Mouse (Mus musculus) retina, embryonic 14.5 days (tissue): ENCODE measurements around the gene R3hcc1l.

Experiments used
- DNase-seq: peaks from one replicate; pipeline ENCODE4 v3.0.0-alpha.2; 2015; ENCODE audit warnings: low spot score

Gene R3hcc1l

DNA sequence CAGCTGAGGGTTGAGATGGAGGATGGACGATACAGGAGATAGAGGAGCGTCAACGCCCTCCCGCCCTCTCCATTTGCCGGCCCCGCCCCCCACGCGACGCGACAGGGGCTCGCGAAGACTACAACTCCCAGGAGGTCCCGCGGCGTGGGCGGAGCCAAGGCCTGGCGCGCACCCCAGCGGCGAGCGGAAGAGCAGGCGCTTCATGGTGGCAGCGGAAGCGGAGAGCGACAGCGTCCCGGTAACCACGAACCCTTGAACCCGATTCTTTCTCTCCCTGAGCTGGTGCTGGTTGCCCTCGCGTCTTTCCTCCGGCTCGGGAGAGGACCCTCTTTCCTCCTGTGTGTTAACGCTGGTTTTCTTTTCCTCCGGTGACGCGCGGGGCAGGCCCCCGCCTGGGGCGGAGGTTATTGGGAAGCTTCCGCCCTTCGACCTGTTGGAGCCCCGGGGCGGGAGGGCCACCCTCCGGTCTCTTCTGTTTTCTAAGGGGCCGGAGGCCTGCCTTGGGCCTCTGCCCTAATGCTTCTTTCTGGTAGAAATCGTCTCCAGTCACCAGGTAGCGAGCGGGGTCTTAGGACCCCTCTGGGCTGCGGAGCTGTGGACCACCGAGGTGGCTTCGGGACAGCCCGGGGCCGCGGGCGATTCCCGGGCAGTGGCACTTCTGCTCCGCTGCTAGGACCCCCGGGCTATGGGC is at the start of gene R3hcc1l:
R3hcc1l (plus strand) TSS at position 140 of the 691 bp plus-strand sequence.
- peak; percentile 95 for DNase-seq

DNA sequence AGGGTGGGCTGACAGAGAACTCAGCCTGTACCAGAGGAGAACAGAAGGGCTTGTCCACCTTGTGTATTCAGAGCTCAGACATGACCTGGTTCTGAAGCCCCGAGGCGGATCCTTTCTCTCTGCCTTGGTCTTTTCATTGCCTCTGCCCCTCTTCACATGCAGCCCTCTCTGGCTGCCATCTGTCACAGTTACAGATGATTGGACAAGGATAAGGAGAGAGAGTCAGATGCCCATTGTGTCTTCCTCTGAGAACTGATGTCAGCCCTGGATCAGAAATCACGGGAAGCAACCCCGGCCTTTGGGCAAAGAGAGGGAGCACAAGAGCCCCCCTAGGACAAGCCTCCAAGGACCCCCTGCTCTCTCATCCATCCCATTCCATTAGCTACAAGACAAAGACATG is 47.0 kb upstream of the R3hcc1l start:
- DNase-seq = peak; percentile 40

DNA sequence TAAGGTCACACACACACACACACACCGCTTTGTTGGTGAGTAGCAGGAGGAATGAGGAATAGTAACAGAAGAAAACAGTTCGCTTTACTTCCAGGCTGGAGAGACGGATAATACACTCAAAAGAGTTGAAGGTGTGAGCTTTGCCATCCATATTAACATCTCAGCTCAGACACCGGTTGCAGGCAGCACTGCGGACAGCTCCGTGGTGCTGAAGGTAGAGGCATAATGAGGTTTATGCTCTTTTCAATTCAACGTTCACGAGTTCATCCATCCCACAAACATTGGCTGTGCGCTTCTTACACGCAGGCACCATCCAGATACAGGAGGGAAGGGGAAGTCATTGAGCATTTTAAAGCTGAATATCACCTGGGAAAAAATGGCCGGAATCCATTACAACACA is 45.7 kb upstream of the R3hcc1l start:
- peak; percentile 62 for DNase-seq

DNA sequence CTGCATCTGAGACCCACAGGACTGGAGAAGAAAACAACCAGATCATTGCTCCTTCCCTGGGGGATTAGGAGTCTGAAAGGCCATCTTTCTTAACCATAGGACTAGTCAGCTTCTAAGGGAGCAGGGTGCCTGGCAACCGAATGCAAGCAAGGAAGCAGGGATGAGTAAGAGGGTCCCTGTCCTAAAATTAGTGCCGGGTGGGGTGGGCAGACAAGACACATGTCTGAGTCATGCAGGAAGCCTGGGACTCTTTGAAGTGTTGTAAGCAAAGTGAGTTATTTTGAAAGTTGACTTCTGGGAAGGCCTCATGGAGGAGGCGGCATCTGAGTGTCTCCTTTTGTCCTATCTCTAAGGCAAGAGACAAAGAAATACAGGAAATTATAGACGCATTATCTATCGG is 40.8 kb upstream of the R3hcc1l start:
- no peak for DNase-seq

DNA sequence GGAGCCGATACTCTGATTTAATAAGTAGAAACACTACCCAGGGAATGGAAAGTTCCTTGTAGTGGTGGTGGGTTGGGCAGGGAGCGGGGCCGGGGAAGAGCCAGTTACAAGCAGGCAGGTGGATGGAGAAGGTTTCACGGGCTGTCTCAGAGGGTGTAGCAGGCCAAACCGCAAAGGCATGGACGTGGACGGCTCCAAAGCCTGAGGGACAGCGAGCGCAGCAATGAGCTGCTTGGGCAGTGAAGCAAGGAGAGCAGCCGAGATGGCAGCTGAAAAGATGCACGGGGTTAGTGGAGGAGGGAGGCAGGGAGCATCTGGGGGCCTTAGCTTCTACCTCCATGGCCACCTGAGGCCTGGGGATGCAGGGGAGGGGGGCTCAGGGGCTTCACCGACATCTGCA is 40.3 kb upstream of the R3hcc1l start:
- DNase-seq = peak; percentile 22

DNA sequence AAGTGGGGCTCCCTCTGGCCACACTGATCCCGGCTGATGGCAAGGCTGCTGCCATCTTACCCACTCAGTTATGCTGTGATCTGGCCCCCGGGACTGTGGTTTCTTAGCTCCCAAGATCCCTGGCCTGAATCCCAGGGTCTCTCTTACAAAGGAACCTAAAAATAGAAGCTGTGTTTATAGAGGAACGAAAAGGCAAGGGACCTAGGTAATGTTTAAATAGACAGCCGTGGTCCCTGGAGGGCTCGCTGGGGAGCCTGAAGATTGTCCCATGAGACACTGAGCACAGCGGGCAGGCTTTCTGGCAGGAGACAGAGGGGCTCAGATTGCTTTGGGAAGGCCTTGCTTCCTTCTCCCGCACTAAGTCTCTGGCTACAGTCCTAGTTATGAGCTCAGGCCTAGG is 33.1 kb upstream of the R3hcc1l start:
- no peak for DNase-seq

DNA sequence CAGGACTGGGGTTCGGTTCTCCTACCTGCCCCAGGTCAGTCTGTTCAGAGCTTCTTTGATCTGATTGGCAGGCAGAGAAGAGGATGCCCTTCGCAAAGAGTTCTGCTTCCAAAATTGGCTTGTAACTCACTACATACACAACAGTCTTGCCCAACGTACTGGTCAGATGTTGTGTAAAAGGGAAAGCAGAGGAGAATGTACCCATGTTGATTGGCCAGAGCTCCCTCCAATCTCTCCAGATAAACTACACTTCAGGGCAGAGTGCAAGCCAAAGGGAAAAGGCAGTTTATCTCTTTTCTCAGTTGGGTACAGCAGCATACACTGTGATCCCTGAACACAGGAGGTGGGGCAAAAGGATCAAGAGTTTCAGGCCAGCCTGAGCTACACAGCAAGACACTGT is 31.3 kb upstream of the R3hcc1l start:
- DNase-seq = no peak

DNA sequence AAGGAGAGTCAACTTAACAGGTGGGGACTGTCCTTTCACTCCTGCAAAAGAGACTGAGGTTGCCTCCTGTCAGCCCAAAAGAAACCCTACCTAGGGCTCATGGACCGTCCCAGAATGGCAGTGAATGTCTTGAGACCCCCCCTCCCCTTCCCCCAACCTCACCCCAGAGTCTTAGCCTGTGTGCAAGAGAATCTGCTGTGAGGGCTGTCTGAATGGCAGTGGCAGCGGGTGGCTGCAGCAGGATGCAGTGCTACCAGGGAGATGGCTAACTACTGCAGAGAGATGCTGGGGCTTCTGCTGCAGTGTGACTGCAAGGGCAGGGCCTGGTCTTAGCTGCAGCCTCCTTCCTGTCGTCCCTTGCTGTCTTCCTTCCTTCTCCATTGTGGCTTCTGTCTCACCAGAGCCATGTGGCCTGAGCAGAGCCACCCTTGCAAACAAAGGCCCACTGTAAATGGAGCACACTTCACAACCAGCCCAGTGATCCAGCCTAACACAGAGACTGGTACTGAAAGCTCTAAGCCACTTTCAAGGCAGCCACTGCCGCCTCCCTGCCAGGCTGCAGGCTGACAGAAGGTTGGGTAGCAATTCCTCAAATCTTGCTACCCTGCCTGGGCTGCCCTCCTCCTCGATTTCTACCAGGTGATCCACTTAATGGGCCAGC is 25.2 kb upstream of the R3hcc1l start:
- no peak for DNase-seq

DNA sequence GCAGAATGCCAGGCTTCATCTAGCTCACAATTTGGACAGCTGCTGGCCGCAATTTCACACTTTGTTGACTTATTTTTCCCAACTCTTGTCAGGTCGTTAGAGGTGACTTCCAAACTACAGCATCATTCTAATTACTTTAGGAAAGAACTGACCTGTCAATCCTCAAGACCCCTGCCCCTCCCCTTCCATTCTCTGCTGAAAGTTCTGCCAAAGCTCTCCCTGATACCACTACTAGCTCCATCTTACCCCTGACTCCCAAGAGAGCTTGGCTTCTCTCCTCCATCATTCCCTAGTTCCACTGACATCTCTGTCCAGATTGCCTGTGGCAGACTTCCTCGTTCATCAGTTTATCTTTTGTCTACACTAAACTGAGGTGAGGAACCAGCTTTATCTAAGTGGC is 14.4 kb upstream of the R3hcc1l start:
- no peak for DNase-seq

DNA sequence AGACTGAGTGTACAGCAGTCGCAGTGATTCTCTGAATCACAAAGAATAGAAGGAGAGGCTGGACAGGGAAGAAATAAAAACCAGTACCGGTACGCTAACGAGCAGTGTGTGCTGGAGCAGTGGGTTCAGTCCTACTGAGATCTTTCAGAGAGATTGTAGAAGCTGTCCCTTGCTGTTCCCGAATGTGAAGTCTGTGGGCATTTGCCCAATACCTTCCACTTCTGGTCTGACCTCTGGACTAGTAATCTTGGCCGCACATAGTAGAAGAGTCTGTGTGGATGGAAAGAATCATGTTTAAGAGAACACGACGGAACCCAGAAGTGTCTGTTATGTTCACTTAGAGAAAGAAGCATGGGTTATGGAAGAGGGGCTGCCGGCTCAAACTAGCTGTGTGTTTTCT is 8.9 kb upstream of the R3hcc1l start:
- DNase-seq = no peak

DNA sequence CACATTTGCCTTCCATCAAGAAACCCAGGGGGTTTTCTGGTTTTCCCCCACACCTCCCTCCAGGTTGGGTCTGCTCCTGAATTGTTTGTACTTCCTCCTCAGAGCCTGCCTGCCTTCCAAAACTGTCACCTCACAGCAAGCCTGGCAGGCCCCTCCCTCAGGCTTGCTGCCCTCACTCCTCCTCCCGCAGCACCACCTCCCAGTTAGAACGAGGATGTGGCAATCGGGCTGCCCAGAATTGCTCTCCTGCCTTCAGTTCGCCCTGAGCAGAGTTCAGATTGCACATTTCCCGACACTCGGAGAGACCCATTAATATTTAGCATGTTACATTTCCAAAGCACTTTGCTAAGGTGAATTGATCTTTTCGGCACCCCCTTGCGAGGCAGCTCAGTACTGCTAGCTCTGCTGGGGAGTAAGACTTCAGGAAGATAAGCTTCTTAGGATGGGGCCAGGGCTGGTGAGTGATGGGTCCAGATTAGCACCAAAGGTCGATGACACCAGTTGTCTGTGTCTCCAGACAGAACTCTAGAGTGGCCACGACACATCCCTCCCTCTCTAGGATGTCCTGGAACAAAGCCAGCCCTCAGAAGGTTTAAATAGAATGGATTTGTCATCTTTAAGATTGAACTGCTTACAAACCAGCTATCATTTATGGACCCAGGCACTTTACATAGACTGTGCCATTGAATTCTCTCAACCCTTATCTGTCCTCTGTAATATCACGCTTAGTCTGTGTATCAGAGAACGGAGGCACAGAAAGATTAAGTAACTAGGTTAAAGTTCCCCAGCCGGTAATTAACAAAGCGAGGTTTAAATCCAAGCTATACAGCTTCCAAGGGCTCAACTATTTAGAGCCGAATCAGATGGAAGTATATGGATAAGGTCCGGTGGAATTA is 8.0 kb upstream of the R3hcc1l start:
- peak; percentile 51 for DNase-seq

DNA sequence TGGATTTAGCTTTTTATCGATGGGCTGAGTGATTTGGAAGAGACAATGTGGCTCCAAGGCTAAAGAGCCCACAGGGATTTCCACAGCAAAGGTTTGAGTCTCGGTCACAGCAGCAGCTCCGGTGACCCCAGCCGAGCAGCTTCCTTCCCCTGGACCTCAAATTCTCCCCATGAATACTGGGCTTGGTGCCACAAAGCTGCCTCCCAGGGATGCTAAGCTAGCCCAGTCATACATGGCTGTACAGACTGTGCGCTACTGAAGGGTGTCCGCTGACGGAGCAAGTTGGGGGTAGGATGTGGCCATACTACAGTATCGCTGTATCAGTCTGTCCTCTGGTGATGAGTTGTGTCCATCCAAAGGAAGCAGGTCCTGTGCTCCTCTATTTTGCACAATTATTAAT is 2.9 kb upstream of the R3hcc1l start:
- no peak for DNase-seq

DNA sequence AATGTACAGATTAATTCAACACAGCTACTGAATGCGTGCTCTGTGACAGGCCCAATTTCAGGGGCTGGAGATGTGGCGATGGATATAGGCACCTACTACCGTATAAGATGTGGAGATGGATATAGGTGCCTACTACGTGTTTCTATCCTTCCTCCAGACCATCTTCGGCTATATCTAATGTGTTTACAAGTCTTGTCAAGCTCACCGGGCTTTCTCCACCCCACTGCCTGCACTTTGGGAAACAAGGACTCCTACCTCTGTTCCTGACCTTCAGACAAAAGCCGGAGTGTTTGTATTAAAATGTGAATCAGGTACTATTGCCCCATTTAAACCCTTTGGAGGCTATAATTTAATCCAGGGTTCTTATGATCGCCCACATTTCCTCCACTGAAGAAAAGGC is 2.4 kb upstream of the R3hcc1l start:
- no peak for DNase-seq

DNA sequence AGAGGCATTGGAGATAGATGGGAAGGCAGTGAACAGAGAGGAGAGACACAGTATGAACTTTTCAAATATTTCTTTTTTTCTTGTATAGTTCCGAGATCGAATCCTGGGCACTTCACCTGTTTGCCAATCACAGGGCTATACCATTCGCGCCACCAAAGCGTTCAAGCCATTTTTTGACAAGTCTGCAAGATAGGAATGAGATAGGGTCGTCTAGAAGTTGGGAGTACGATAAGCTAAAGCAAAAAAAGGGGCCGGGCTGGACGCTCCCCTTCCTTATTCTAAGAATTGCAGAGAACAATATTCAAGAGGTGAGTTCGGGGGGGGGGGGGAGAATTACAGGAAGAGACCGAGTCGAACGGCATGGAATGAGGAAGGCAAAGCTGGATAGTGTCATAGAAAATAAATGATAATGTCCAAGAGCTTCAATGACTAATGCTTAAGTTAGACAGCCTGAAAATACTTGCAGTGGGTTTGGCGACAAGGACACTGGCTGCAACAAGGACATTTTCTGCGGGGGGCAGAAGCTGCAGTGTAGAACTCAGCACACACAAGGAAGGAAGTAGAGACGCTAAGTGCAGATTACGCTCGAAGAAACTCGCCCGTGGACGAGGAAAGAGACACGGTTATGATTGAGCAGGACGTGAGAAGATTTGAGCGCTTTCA is 471 bp upstream of the R3hcc1l start:
- no peak for DNase-seq

DNA sequence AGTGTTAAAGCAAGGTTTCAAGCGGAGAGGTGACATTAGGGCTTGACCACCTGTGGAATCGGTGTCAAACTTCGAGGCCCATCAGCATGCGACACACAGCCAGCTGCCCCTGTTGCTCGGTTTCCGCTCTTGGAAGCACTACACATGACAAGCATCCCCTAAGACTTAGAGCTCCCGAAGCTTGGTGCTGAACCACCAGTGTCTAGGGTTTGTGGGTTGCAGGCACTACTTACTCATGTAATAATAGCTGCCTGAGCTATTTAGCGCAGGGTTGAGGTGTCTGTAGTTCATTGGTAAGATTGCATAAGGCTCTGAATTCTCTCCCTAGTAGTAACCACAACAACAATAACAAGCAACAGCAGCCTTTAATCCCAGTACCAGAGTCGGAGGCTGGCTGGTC is 1.2 kb downstream of the R3hcc1l start:
- no peak for DNase-seq

DNA sequence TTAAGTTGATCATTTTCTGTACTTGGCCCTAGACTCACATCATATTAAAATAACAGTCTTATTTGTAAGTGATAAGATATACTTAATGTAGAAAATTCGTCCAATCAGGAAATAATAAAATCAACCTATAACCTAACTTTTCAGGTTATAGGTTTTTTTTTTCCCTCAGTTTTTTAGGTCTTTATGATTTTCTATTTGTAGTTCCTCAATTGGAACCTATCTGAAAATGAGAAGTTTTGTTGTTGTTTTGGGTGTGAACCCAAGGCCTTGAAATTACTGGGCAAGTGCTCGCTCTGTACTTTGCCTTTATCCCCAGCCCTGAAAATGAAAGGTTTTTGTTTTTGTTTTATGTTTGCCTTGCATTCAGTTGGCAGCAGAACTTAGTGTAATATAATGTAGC is 6.1 kb downstream of the R3hcc1l start:
- DNase-seq = no peak

DNA sequence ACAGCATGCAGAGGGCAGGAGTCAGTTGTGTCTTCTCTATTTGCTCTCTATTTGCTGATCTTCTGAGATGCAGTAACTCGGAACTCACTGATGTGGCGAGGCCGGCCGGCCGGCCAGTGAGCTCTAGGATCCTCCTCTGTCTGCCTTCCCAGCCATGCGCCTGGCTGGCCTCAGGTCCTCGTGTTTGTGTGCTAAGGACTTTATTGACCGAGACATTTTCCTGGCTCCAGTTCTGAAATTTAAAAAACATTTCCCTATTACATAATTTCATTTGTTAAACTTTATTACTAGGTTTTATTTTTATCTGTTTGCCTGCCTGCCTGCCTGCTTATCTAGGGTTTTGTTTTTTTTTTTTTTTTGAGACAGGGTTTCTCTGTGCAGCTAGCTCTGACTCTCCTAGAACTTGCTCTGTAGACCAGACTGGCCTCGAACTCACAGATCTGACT is 11.5 kb downstream of the R3hcc1l start:
- DNase-seq = no peak

DNA sequence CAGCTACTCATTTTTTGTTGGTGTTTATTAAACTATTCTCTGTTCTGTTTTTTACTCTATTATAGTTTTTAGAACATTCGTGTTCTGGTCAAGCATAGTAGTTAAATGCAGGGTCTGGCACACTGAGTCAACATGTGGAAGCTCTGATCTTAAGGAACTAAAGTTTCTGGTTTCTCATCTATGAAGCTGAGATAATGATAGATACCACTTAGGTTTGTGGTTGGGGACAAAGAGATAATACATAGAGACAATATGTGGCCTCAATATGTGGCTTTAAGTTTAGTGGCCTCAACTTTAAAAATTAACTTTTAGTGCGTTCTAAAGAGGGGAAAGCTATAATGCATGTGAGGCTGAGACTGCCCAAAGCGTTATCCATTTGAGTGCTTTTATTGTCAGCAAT is 15.9 kb downstream of the R3hcc1l start:
- DNase-seq = no peak

DNA sequence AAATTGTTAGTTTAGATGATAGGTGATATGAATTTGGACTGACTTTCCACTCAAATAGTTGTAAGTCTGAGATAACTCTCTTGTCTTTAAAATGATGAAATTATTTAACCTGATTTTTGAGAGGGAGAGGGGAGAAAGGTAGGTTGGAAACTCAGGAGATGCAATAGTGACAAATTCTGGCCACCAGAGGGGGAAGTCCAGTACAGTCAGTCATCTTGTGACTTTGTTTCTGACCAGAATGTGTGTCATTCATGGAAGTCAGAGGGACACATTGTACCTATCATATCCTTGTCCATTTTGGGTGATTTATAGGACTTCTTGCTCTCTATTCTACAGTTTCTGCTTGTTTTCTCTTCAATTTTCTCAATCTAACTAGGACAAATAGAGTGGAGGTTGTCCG is 19.0 kb downstream of the R3hcc1l start:
- DNase-seq = no peak

DNA sequence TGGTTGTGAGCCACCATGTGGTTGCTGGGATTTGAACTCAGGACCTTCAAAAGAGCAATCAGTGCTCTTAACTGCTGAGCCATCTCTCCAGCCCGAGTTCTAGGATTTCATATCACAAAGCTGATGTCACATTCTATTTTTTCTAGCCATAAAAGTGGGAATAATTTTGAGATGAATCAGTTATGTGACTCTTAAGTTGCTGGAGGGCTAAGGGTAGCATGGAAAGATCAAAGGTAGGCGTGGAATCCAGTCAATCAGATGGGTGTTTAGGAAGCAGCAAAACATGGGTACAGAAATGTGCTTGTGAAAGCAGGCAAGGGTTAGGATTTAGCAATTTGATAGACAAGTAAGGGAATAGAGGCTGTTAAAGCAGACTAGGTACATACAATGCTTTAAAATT is 20.4 kb downstream of the R3hcc1l start:
- no peak for DNase-seq

DNA sequence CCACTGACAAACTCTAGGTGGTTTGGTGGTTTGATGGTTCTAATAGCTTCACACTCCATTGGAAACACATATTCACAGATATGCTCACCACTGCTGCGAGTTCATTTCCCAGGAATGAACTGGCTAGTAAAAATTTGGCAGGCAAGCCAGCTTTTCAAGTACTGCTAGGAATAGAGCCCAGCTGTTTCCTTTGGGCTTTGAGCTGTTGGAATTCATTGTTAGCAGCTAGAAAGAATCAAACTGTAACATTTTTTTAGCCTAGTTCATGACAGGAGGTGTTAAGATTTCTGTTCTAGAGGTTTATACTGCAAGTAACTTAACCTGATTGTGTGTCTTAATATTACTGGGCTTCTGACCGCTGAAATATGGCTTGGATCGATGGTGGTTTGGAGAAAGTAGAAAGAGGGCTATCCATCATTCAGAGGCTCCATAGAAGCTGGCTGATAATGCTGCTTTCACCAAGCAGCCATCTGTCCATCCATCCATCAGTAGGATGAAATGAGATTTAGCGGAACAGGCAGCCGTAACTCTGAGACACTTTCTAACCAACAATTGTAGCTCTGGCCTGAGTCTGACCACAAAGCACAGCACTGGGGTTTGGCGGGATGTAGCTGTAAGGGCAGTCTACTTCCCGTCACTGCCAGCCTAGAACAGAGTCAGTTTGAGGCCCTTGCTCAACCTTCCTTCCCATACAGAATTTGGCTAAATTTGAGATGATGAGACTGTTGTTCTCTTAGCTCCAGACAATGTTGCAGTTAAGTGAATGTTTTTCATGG is 21.0 kb downstream of the R3hcc1l start:
- no peak for DNase-seq

DNA sequence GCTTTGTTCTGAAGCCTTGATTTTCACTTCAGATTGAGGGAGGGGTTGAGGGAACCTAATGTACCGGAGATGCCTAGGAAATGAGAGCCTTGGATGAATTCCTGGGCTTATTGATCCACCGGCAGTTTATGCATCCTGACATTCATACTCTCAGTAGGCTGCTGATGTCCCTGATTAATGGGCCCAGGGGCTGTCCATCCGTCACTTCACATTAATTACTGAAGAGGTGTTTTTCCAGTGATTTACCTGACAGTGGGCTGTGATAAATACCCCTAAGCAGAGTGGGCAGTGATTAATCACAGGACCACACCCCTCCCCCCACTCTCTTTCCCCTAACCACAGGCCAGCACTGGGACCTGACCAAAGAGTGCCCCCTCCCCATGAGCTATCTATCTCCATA is 22.1 kb downstream of the R3hcc1l start:
- DNase-seq = peak; percentile 43
